Mouse (Mus musculus) testis, adult 2 months (tissue): Measurements from ENCODE around the gene Mum1l1. TPM values are rescaled to one million over a fixed set of nuclear protein-coding genes. Genes with fewer than 3 reads are reported as not detected.
"Not testable (repeated sequence)": the region's sequence is repeated elsewhere in the genome, so short reads cannot be mapped to it uniquely, and the experiment has no call there.

Source experiments
- H3K27ac ChIP-seq: fragments of 200-500 bp; 2 replicates; pipeline ENCODE4 v1.5.1; 2012; ENCODE audit warnings: low read depth, low read length; ENCODE audit not compliant: control insufficient read depth, insufficient read depth
- H3K27me3 ChIP-seq: fragments of 200-500 bp; 2 replicates; pipeline ENCODE4 v1.6.1; 2012; ENCODE audit warnings: mild to moderate bottlenecking, low read length, moderate library complexity; ENCODE audit not compliant: control insufficient read depth, insufficient read depth
- H3K36me3 ChIP-seq: fragments of 200-500 bp; 2 replicates; pipeline ENCODE4 v1.6.1; 2012; ENCODE audit warnings: mild to moderate bottlenecking, low read length; ENCODE audit not compliant: control insufficient read depth, insufficient read depth
- H3K4me1 ChIP-seq: fragments of 200-500 bp; 2 replicates; pipeline ENCODE4 v1.6.1; 2012; ENCODE audit warnings: low read length; ENCODE audit not compliant: control insufficient read depth, insufficient read depth
- H3K4me3 ChIP-seq: fragments of 200-500 bp; 2 replicates; pipeline ENCODE4 v1.5.1; 2012; ENCODE audit warnings: low read depth, mild to moderate bottlenecking, low read length, moderate library complexity, mixed read lengths; ENCODE audit not compliant: control insufficient read depth
- CTCF ChIP-seq: fragments of 200-500 bp; IDR thresholded peaks from 2 replicates; pipeline ENCODE4 v1.5.1; 2012; ENCODE audit warnings: low read depth, mild to moderate bottlenecking, inconsistent platforms, low read length, moderate library complexity; ENCODE audit not compliant: control insufficient read depth, insufficient read depth, insufficient replicate concordance
- POLR2A ChIP-seq: fragments of 200-500 bp; IDR thresholded peaks from 2 replicates; pipeline ENCODE4 v1.6.1; 2012; ENCODE audit warnings: low read depth, mild to moderate bottlenecking, inconsistent platforms, low read length, moderate library complexity; ENCODE audit not compliant: control insufficient read depth
- polyA plus RNA-seq: library from polyadenylated mRNA; depleted of rRNA; stranded (reverse); fragments of >200 nt; gene quantifications from 2 replicates; pipeline ENCODE4 v1.2.3, GENCODE M21; 2012; rRNA removed

Gene Mum1l1
- polyA plus RNA-seq, result 9.6 and 12.7 TPM in 2 replicates

- H3K4me1 ChIP-seq, result no peaks in the 10 kb centered on the region
- H3K4me3 ChIP-seq, result peak within 1 kb of the TSS; percentile 88
- H3K36me3 ChIP-seq, result no peaks in the 10 kb centered on the region
- TF ChIP-seq POLR2A, result peak; percentile 67; the same call in 1 of the 2 replicates
- TF ChIP-seq CTCF, result no peak
- no peaks in the 10 kb centered on the region for H3K27me3 ChIP-seq
- peak within 1 kb of the TSS; percentile 94 for H3K27ac ChIP-seq
These were observed at the start of gene Mum1l1 for GRCm38 (mm10) chrX:139209829-139210225. Mum1l1 (plus strand) TSS chrX:139210042.

- H3K27me3 ChIP-seq, result no peaks in the 10 kb centered on the region
- no peaks in the 10 kb centered on the region for H3K4me1 ChIP-seq
- peak within 1 kb of the TSS; percentile 90 for H3K27ac ChIP-seq
- H3K4me3 ChIP-seq, result peak within 1 kb of the TSS; percentile 88
- TF ChIP-seq POLR2A, result no peak
- no peak for TF ChIP-seq CTCF
- no peaks in the 10 kb centered on the region for H3K36me3 ChIP-seq
These were observed 30.9 kb upstream of the Mum1l1 start, which contains the start of gene 4933428M09Rik for GRCm38 (mm10) chrX:139178928-139179327. 4933428M09Rik (plus strand) TSS chrX:139179228.

GRCm38 (mm10) chrX:139191506-139191905 lies 18.3 kb upstream of the Mum1l1 start:
- not testable (repeated sequence) for H3K27ac ChIP-seq, H3K4me1 ChIP-seq, H3K36me3 ChIP-seq, H3K27me3 ChIP-seq, H3K4me3 ChIP-seq
- TF ChIP-seq CTCF, result peak; percentile 49; the same call in 1 of the 2 replicates

- H3K36me3 ChIP-seq, result no peaks in the 10 kb centered on the region
- no peak for TF ChIP-seq POLR2A
- TF ChIP-seq CTCF, result no peak
- no peak overlapping the region for H3K4me3 ChIP-seq
- H3K4me1 ChIP-seq, result no peaks in the 10 kb centered on the region
- H3K27ac ChIP-seq, result no peak overlapping the region
- no peaks in the 10 kb centered on the region for H3K27me3 ChIP-seq
These were observed 15.1 kb upstream of the Mum1l1 start for GRCm38 (mm10) chrX:139194572-139195279.

- H3K36me3 ChIP-seq, H3K4me3 ChIP-seq, H3K27me3 ChIP-seq, H3K27ac ChIP-seq, H3K4me1 ChIP-seq: not testable (repeated sequence)
These were observed 532 bp upstream of the Mum1l1 start for GRCm38 (mm10) chrX:139209191-139209828.

- no peaks in the 10 kb centered on the region; the same call in 1 of the 2 replicates for H3K4me1 ChIP-seq
- no peak overlapping the region for H3K27ac ChIP-seq
- H3K27me3 ChIP-seq, result no peaks in the 10 kb centered on the region
- H3K4me3 ChIP-seq, result no peak overlapping the region
- TF ChIP-seq POLR2A (no peak), CTCF (no peak)
- no peaks in the 10 kb centered on the region for H3K36me3 ChIP-seq
These were observed 4.9 kb downstream of the Mum1l1 start for GRCm38 (mm10) chrX:139214765-139215164.

- no peaks in the 10 kb centered on the region; the same call in 1 of the 2 replicates for H3K4me1 ChIP-seq
- no peak for TF ChIP-seq POLR2A
- no peak for TF ChIP-seq CTCF
- H3K4me3 ChIP-seq, result no peak overlapping the region
- H3K27ac ChIP-seq, result no peak overlapping the region
- H3K27me3 ChIP-seq, result no peaks in the 10 kb centered on the region
- H3K36me3 ChIP-seq, result no peaks in the 10 kb centered on the region
These were observed 6.6 kb downstream of the Mum1l1 start for GRCm38 (mm10) chrX:139216409-139216808.
